In genomic region chr1:21078481-21079214, GRCm38 (mm10) we compare ENCODE assay signal across 7 mouse cellular contexts. TPM values are rescaled to one million over a fixed set of nuclear protein-coding genes. Genes with fewer than 3 reads are reported as not detected.
DNase-seq lines count a peak whose midpoint lies in the region; ATAC-seq and TF ChIP-seq lines count a peak whose summit lies in the region.

No protein-coding gene starts in this region.

- H3K27ac ChIP-seq in forebrain, embryonic 16.5 days (ENCODE audit: low read length): no peak overlapping the region
- peak overlapping the region; percentile 93 for H3K27ac ChIP-seq in limb, embryonic 12.5 days
- H3K27ac ChIP-seq in midbrain, embryonic 15.5 days: no peak overlapping the region

- H3K27me3 ChIP-seq in forebrain, embryonic 16.5 days (replicated peaks; ENCODE audit: control insufficient read depth, insufficient read depth, low read length): no peaks in the 10 kb centered on the region; the same call in 1 of the 2 replicates
- 0 out of 2 replicates have a peak, but pooled peaks cover 3% of the 10 kb centered on the region for H3K27me3 ChIP-seq in limb, embryonic 12.5 days
- H3K27me3 ChIP-seq in midbrain, embryonic 15.5 days (replicated peaks): no peaks in the 10 kb centered on the region

- no peaks in the 10 kb centered on the region for H3K36me3 ChIP-seq in forebrain, embryonic 16.5 days (ENCODE audit: control insufficient read depth, insufficient read depth)
- no peaks in the 10 kb centered on the region for H3K36me3 ChIP-seq in limb, embryonic 12.5 days
- no peaks in the 10 kb centered on the region for H3K36me3 ChIP-seq in midbrain, embryonic 15.5 days (replicated peaks)

- TF ChIP-seq POLR2A in lung, adult 2 months (IDR thresholded peaks at IDR 0.05; ENCODE audit: borderline replicate concordance, extremely low read depth, low read depth, low read length): peak; percentile 16; the same call in 1 of the 2 replicates

- peak overlapping the region; percentile 77 for H3K9ac ChIP-seq in forebrain, embryonic 16.5 days (replicated peaks; ENCODE audit: low read depth, low read length)
- peak overlapping the region; percentile 74 for H3K9ac ChIP-seq in limb, embryonic 12.5 days (replicated peaks)
- H3K9ac ChIP-seq in midbrain, embryonic 15.5 days: peak overlapping the region; percentile 24; the same call in 1 of the 2 replicates

- no peaks in the 10 kb centered on the region for H3K9me3 ChIP-seq in forebrain, embryonic 16.5 days (ENCODE audit: control insufficient read depth, low read length)
- no peaks in the 10 kb centered on the region for H3K9me3 ChIP-seq in limb, embryonic 12.5 days
- no peaks in the 10 kb centered on the region for H3K9me3 ChIP-seq in midbrain, embryonic 15.5 days

- H3K4me2 ChIP-seq in forebrain, embryonic 16.5 days (ENCODE audit: low read length): peak overlapping the region; percentile 73
- peak overlapping the region; percentile 71 for H3K4me2 ChIP-seq in limb, embryonic 12.5 days
- H3K4me2 ChIP-seq in midbrain, embryonic 15.5 days: peak overlapping the region; percentile 67

- no peak for DNase-seq in lung, adult 2 months
- DNase-seq in lung, postnatal 4 days: no peak
- peak; percentile 24 to 45 for DNase-seq in adrenal gland, postnatal 36 days
- DNase-seq in yolk sac, embryonic 10.5 days (ENCODE audit: low spot score): no peak

- peaks cover 22% of the 10 kb centered on the region for H3K4me1 ChIP-seq in lung, adult 2 months (ENCODE audit: control insufficient read depth, insufficient read depth, low read length)
- peaks cover 18% of the 10 kb centered on the region for H3K4me1 ChIP-seq in forebrain, embryonic 16.5 days (replicated peaks; ENCODE audit: control insufficient read depth, insufficient read depth, low read length)
- peaks cover 50% of the 10 kb centered on the region for H3K4me1 ChIP-seq in limb, embryonic 12.5 days (replicated peaks)
- peaks cover 15% of the 10 kb centered on the region for H3K4me1 ChIP-seq in midbrain, embryonic 15.5 days

- peak overlapping the region; percentile 94 for H3K4me3 ChIP-seq in lung, adult 2 months (replicated peaks; ENCODE audit: extremely low read depth, low read depth, low read length)
- peak overlapping the region; percentile 63 for H3K4me3 ChIP-seq in forebrain, embryonic 16.5 days (replicated peaks; ENCODE audit: low read length)
- peak overlapping the region; percentile 68 for H3K4me3 ChIP-seq in limb, embryonic 12.5 days (replicated peaks)
- peak overlapping the region; percentile 75 for H3K4me3 ChIP-seq in midbrain, embryonic 15.5 days

- peak; percentile 50 for ATAC-seq in forebrain, embryonic 16.5 days
- peak; percentile 52 for ATAC-seq in limb, embryonic 12.5 days (ENCODE audit: insufficient number of reproducible peaks, insufficient read depth, low FRiP score, low TSS enrichment, low read depth)
- ATAC-seq in midbrain, embryonic 15.5 days (replicated peaks): peak; percentile 68; the same call in 1 of the 2 replicates

- TF ChIP-seq CTCF in lung, adult 2 months (IDR thresholded peaks at IDR 0.05; ENCODE audit: insufficient read depth, low read length): no peak

- WGBS in lung, adult 2 months: under 1% methylated on average over 27 of the region's 36 CpGs
- WGBS in forebrain, embryonic 16.5 days: 1% methylated on average over 36 of the region's 36 CpGs
- under 1% methylated on average over 35 of the region's 36 CpGs for WGBS in limb, embryonic 12.5 days
- WGBS in midbrain, embryonic 15.5 days: 1% methylated on average over 36 of the region's 36 CpGs

RNA-seq across cellular contexts. Expression of gene Tram2, which starts 0.4 kb away (rescaled TPM):
- 8.1 and 12.9 TPM in 2 replicates for polyA plus RNA-seq in lung, adult 2 months (2012; rRNA removed)
- total RNA-seq in adrenal gland, postnatal 36 days (2021): 1 to 10 TPM; 5.3 to 7.8 TPM
- 2.0 and 2.3 TPM in 2 replicates for polyA plus RNA-seq in forebrain, embryonic 16.5 days (2015; fragmentation: Nextera tagmentation; extraction: Ambion mirVana)
- 6.5 and 7.3 TPM in 2 replicates for polyA plus RNA-seq in limb, embryonic 12.5 days (2016; fragmentation: Nextera tagmentation; extraction: Ambion mirVana)
- polyA plus RNA-seq in midbrain, embryonic 15.5 days (2015; fragmentation: Nextera tagmentation; extraction: Ambion mirVana): 2.0 and 2.1 TPM in 2 replicates

Comparison
In these comparisons a context has a peak if more than half of its experiments do, and no peak if none do; other contexts are left out.
1. DNase-seq: peak in adrenal gland, postnatal 36 days (2 of 2); none in lung, adult 2 months (single experiment), lung, postnatal 4 days (0 of 2) and yolk sac, embryonic 10.5 days (single experiment).
2. H3K9ac ChIP-seq: peak in every context shown above with its lines; median percentile 77 in forebrain, embryonic 16.5 days; 74 in limb, embryonic 12.5 days; 24 in midbrain, embryonic 15.5 days.
3. Peak in every context shown above with its lines, with median percentiles within 50 percentile points of each other: H3K4me3 ChIP-seq, ATAC-seq and H3K4me2 ChIP-seq.